Mouse (Mus musculus) heart, postnatal 0 days (tissue): ENCODE measurements at regions not wholly inside any gene's neighbourhood (a gene's known extent, or its start where the extent isn't known, plus 50 kb on each side); places are given as distances from the start of the nearest gene placed in this dataset.

Experiments used
- CTCF ChIP-seq: IDR thresholded peaks from 2 replicates; pipeline ENCODE4 v1.5.1; 2016; ENCODE audit warnings: antibody characterized with exemption, control low read depth, low read depth
- EP300 ChIP-seq: IDR thresholded peaks from 2 replicates; pipeline ENCODE4 v1.6.1; 2016; ENCODE audit warnings: antibody characterized with exemption, low read depth

DNA sequence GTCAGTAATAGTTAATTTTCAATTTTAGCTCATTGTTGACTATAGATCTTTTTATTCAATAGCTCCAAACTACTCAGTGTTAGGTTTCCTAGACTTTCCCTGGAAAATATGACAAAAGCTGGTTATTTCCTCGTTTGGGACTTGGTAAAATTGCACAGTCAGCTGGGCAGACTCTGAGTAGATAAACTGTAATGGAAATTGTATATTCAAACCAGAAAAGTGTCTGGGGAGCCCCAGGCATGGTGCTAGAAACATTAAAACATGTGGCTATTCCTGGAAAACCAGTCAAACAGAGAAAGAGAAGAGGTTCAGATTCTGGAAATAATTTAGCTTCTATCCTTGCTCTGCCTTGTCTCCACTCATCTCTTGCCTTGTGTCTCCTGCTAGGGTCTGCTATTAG is 66.4 kb upstream of the Cxxc4 start:
- TF ChIP-seq CTCF (no peak), EP300 (no peak)
